Mouse (Mus musculus): ENCODE measurements at regions not wholly inside any gene's neighbourhood (a gene's known extent, or its start where the extent isn't known, plus 50 kb on each side); places are given as distances from the start of the nearest gene placed in this dataset.

DNA sequence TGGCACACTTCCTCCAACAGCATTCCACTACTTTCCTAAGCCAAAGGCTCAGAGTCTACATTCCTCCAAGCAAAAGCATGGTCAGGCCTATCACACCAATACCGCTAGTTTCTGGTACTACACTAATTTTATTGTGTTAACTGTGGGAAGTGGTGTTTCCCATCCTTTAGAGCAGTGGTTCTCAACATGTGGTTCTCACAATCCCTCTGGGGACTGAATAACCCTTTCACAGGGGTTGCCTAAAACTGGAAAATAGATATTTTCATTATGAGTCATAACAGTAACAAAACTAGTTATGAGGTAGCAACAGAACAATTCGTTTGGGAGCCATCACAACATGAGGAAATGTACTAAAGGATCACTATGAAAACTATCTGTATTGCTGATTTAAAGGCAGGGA, 74.2 kb upstream of the Cp start:
- no peak for TF ChIP-seq CTCF (IDR thresholded peaks at IDR 0.05; ENCODE audit: low read depth, low read length)
- no peak for TF ChIP-seq POLR2A (IDR thresholded peaks at IDR 0.05; ENCODE audit: extremely low read depth, insufficient read depth, low read length)
- no peak overlapping the region for H3K9ac ChIP-seq (ENCODE audit: low read depth, low read length)
- no peaks in the 10 kb centered on the region for H3K27me3 ChIP-seq (ENCODE audit: control insufficient read depth, insufficient read depth, low read length)
- H3K4me1 ChIP-seq (ENCODE audit: control insufficient read depth, insufficient read depth, low read length) = no peaks in the 10 kb centered on the region
- no peak for DNase-seq (ENCODE audit: extremely low read depth, low read depth, low spot score)
- H3K27ac ChIP-seq (replicated peaks; ENCODE audit: insufficient read depth, low read depth, low read length) = no peak overlapping the region
- H3K4me3 ChIP-seq (ENCODE audit: insufficient read depth, low read depth, low read length) = no peak overlapping the region
- H3K36me3 ChIP-seq (ENCODE audit: control insufficient read depth, insufficient read depth, low read length) = no peaks in the 10 kb centered on the region
- H3K79me2 ChIP-seq (ENCODE audit: control insufficient read depth, insufficient read depth, low read length) = no peaks in the 10 kb centered on the region
- WGBS = 67% methylated on average over 2 of the region's 2 CpGs

GRCm38 (mm10) chr3:19888405-19888804, 68.4 kb upstream of the Cp start:
- Histone ChIP-seq H3K27me3 (ENCODE audit: control insufficient read depth, insufficient read depth, low read length) (no peaks in the 10 kb centered on the region), H3K79me2 (ENCODE audit: control insufficient read depth, insufficient read depth, low read length) (no peaks in the 10 kb centered on the region), H3K4me3 (ENCODE audit: insufficient read depth, low read depth, low read length) (no peak overlapping the region), H3K36me3 (ENCODE audit: control insufficient read depth, insufficient read depth, low read length) (no peaks in the 10 kb centered on the region), H3K9ac (ENCODE audit: low read depth, low read length) (no peak overlapping the region), H3K4me1 (ENCODE audit: control insufficient read depth, insufficient read depth, low read length) (no peaks in the 10 kb centered on the region), H3K27ac (replicated peaks; ENCODE audit: insufficient read depth, low read depth, low read length) (no peak overlapping the region)
- TF ChIP-seq POLR2A (IDR thresholded peaks at IDR 0.05; ENCODE audit: extremely low read depth, insufficient read depth, low read length) (no peak), CTCF (IDR thresholded peaks at IDR 0.05; ENCODE audit: low read depth, low read length) (no peak)
- DNase-seq (ENCODE audit: extremely low read depth, low read depth, low spot score) = no peak

GRCm38 (mm10) chr3:19894258-19894629, 62.6 kb upstream of the Cp start:
- Histone ChIP-seq H3K4me1 (ENCODE audit: control insufficient read depth, insufficient read depth, low read length) (peaks cover 10% of the 10 kb centered on the region), H3K79me2 (ENCODE audit: control insufficient read depth, insufficient read depth, low read length) (peaks cover 9% of the 10 kb centered on the region; the same call in 1 of the 2 replicates), H3K27ac (replicated peaks; ENCODE audit: insufficient read depth, low read depth, low read length) (no peak overlapping the region), H3K4me3 (ENCODE audit: insufficient read depth, low read depth, low read length) (peak overlapping the region; percentile 47), H3K36me3 (ENCODE audit: control insufficient read depth, insufficient read depth, low read length) (no peaks in the 10 kb centered on the region), H3K9ac (ENCODE audit: low read depth, low read length) (no peak overlapping the region), H3K27me3 (ENCODE audit: control insufficient read depth, insufficient read depth, low read length) (no peaks in the 10 kb centered on the region)
- WGBS = 5% methylated on average over 10 of the region's 10 CpGs
- no peak for DNase-seq (ENCODE audit: extremely low read depth, low read depth, low spot score)
- TF ChIP-seq CTCF (IDR thresholded peaks at IDR 0.05; ENCODE audit: low read depth, low read length) (no peak), POLR2A (IDR thresholded peaks at IDR 0.05; ENCODE audit: extremely low read depth, insufficient read depth, low read length) (no peak)

DNA sequence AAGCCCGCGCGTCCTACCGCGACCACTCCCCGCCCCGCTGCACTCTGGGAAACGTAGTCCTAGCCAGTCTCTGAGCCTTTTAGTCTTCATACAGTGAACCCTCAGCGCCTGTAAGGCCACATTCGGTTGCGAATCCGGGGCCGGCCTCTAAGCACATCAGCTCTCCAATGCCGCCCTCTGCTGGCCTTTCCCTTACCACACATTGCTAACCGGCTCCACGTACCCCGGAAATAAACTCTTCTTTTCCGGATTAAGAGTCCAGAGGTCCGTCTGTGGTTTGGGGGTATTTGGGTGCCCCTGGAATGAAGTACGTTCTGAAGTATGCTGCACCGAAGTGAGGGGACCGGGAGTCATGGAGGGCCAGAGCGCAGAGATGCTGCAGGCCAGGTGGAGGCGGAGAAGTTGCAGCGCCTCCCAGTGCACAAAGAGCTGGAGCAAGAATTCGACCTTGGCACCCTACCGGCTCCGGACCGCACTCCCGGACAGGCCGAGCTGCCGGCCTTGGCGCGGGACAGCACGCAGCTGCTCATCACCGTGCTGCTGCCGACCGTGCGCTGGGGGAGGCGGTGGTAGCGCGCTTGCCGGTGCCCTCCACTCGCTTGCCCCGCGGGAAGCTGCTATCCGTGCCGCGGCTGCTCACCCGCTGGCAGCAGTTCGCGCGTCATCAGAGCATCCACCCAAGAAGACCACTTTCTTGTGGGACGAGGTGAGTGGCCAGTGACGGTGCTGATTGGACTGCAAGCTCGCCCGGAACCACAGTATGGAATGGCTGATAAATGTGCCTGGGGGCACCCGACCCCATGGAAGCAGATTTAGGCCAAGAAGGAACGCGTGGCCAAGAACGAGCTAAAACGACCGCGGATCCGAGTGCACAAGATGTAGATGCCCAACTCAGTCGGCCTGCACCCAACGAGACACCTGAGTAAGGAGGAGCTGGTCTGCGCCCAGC, 62.0 kb upstream of the Cp start:
- under 1% methylated on average over 68 of the region's 68 CpGs for WGBS
- peak; percentile 87 for TF ChIP-seq CTCF (IDR thresholded peaks at IDR 0.05; ENCODE audit: low read depth, low read length)
- TF ChIP-seq POLR2A (IDR thresholded peaks at IDR 0.05; ENCODE audit: extremely low read depth, insufficient read depth, low read length) = 0 out of 2 replicates have a peak, but pooled peaks have one; percentile 32
- peaks cover 9% of the 10 kb centered on the region; the same call in 1 of the 2 replicates for H3K79me2 ChIP-seq (ENCODE audit: control insufficient read depth, insufficient read depth, low read length)

DNA sequence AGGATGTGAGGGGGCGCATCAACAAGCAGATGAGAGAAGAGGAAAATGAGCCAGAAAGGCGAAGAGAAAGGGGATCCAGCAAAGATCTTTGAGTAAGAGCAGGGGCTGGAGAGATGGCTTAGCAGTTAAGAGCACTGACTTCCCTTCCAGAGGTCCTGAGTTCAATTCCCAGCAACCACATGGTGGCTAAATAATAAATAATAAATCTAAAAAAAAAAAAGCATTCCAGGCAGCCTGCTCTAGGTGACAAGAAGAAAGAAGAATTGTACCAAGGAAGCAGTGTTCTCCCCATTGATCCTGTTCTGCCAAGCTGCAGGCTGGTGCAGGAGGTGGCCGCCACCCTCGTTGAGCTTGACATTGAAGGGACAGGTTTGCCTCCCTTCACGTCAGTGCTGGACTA, 61.1 kb upstream of the Cp start:
- 38% methylated on average over 5 of the region's 5 CpGs for WGBS
- TF ChIP-seq CTCF (IDR thresholded peaks at IDR 0.05; ENCODE audit: low read depth, low read length) = no peak
- TF ChIP-seq POLR2A (IDR thresholded peaks at IDR 0.05; ENCODE audit: extremely low read depth, insufficient read depth, low read length) = no peak
- no peak for DNase-seq (ENCODE audit: extremely low read depth, low read depth, low spot score)
- Histone ChIP-seq H3K79me2 (ENCODE audit: control insufficient read depth, insufficient read depth, low read length) (peaks cover 9% of the 10 kb centered on the region; the same call in 1 of the 2 replicates), H3K27me3 (ENCODE audit: control insufficient read depth, insufficient read depth, low read length) (no peaks in the 10 kb centered on the region), H3K4me1 (ENCODE audit: control insufficient read depth, insufficient read depth, low read length) (peaks cover 10% of the 10 kb centered on the region), H3K9ac (ENCODE audit: low read depth, low read length) (peak overlapping the region; percentile 78), H3K36me3 (ENCODE audit: control insufficient read depth, insufficient read depth, low read length) (no peaks in the 10 kb centered on the region), H3K27ac (replicated peaks; ENCODE audit: insufficient read depth, low read depth, low read length) (no peak overlapping the region), H3K4me3 (ENCODE audit: insufficient read depth, low read depth, low read length) (peak overlapping the region; percentile 94; the same call in 1 of the 2 replicates)

More for the DNA sequence above, 62.0 kb upstream of the Cp start:
- peak overlapping the region; percentile 94 for H3K4me3 ChIP-seq (ENCODE audit: insufficient read depth, low read depth, low read length)
- H3K27me3 ChIP-seq (ENCODE audit: control insufficient read depth, insufficient read depth, low read length) = no peaks in the 10 kb centered on the region
- peaks cover 10% of the 10 kb centered on the region for H3K4me1 ChIP-seq (ENCODE audit: control insufficient read depth, insufficient read depth, low read length)
- DNase-seq (ENCODE audit: extremely low read depth, low read depth, low spot score) = peak; percentile 90
- H3K27ac ChIP-seq (replicated peaks; ENCODE audit: insufficient read depth, low read depth, low read length) = peak overlapping the region; percentile 87
- no peaks in the 10 kb centered on the region for H3K36me3 ChIP-seq (ENCODE audit: control insufficient read depth, insufficient read depth, low read length)
- peak overlapping the region; percentile 78 for H3K9ac ChIP-seq (ENCODE audit: low read depth, low read length)

- Histone ChIP-seq H3K27ac (replicated peaks; ENCODE audit: insufficient read depth, low read depth, low read length) (no peak overlapping the region), H3K4me3 (ENCODE audit: insufficient read depth, low read depth, low read length) (no peak overlapping the region), H3K36me3 (ENCODE audit: control insufficient read depth, insufficient read depth, low read length) (no peaks in the 10 kb centered on the region), H3K9ac (ENCODE audit: low read depth, low read length) (no peak overlapping the region), H3K79me2 (ENCODE audit: control insufficient read depth, insufficient read depth, low read length) (peaks cover 9% of the 10 kb centered on the region; the same call in 1 of the 2 replicates), H3K27me3 (ENCODE audit: control insufficient read depth, insufficient read depth, low read length) (no peaks in the 10 kb centered on the region), H3K4me1 (ENCODE audit: control insufficient read depth, insufficient read depth, low read length) (peaks cover 10% of the 10 kb centered on the region)
- no peak for DNase-seq (ENCODE audit: extremely low read depth, low read depth, low spot score)
- WGBS = 94% methylated on average over 3 of the region's 3 CpGs
- TF ChIP-seq POLR2A (IDR thresholded peaks at IDR 0.05; ENCODE audit: extremely low read depth, insufficient read depth, low read length) (no peak), CTCF (IDR thresholded peaks at IDR 0.05; ENCODE audit: low read depth, low read length) (no peak)
Observed at GRCm38 (mm10) chr3:19897140-19897539, 59.7 kb upstream of the Cp start.

All from liver, adult 2 months (tissue).